Mouse (Mus musculus): Measurements from ENCODE around the gene Gm49383.

DNA sequence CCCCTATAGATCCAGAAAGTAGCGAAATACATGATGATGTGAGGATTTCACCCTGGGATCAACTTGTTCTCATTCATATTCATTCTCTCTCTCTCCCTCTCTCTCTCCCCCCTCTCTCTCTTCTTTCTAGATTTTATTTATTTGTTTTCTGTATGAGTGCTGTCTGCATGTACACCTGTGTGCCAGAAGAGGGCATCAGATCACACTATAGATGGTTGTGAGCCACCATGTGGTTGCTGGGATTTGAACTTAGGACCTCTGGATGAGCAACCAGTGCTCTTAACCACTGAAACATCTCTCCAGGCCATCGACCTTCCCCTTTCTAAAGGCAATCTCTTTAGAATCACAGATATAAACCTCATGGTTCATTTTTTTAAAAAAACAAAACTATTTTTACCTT lies 11.6 kb upstream of the Gm49383 start:
- TF ChIP-seq EP300 (IDR thresholded peaks at IDR 0.05; ENCODE audit: low read depth) = no peak
- peak; percentile 65 for TF ChIP-seq CTCF (IDR thresholded peaks at IDR 0.05; ENCODE audit: low read depth)

Data from liver, embryonic 14.5 days (tissue).